ENCODE assay signal across 10 mouse cellular contexts in the genomic region with DNA sequence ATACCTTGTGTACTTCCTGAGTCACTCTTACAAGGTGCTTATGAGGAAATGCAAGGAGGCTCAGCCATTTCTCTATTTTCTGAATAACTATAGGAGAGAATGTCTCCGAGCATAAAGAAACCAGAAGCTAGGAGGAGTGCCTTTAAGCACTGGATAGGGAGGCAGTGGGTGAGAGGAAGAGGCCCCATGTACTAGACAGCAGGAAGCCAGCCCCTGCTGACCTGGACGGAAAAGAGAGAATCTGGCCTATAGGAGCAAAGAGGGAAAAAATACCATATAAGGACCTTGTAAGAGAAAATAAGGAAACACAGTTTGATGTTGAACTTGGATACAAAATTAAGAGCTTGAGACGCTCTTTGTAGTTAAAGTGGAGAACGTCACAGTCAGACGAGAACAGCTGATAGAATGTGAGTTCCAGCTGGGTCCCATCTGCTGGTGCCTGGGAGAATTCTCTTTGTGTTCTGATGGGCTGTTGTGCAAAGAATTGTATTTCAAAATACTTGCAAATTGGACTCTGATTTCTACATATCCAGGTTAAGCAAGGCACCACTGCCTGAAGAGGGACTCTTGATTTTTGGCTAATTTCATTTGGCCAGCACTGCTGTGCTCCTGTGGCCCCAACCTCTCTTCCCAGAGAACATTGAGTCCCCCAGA.
DNase-seq lines count a peak whose midpoint lies in the region; ATAC-seq lines count a peak whose summit lies in the region.
"Had no signal": no experiment of that assay in that cellular context is flagged by ENCODE, and none has a peak within 500 bp of the region (broad histone marks: within the 10 kb centered on the region; RNA-seq: fewer than 3 reads in every experiment).

No protein-coding gene starts in this region.

- no peak overlapping the region for H3K4me2 ChIP-seq in forebrain, embryonic 14.5 days (ENCODE audit: low read length)
- H3K4me2 ChIP-seq in forebrain, embryonic 13.5 days = no peak overlapping the region
- H3K4me2 ChIP-seq: stomach, embryonic 15.5 days had no signal

- H3K9ac ChIP-seq in forebrain, embryonic 14.5 days (ENCODE audit: low read length) = no peak overlapping the region
- H3K9ac ChIP-seq in forebrain, embryonic 13.5 days = no peak overlapping the region
- H3K9ac ChIP-seq: liver, embryonic 14.5 days; stomach, embryonic 15.5 days had no signal

- no peak overlapping the region for H3K27ac ChIP-seq in forebrain, embryonic 14.5 days (ENCODE audit: low read depth, low read length)
- H3K27ac ChIP-seq in forebrain, embryonic 13.5 days = no peak overlapping the region
- H3K27ac ChIP-seq: liver, embryonic 14.5 days; stomach, embryonic 15.5 days had no signal

- H3K4me3 ChIP-seq in forebrain, embryonic 14.5 days (ENCODE audit: low read depth, low read length) = no peak overlapping the region
- H3K4me3 ChIP-seq in forebrain, embryonic 13.5 days = no peak overlapping the region
- H3K4me3 ChIP-seq: stomach, embryonic 15.5 days had no signal

- no peaks in the 10 kb centered on the region for H3K36me3 ChIP-seq in forebrain, embryonic 14.5 days (ENCODE audit: control insufficient read depth, insufficient read depth, low read length)
- no peaks in the 10 kb centered on the region for H3K36me3 ChIP-seq in forebrain, embryonic 13.5 days (ENCODE audit: poor library complexity, severe bottlenecking)
- H3K36me3 ChIP-seq: stomach, embryonic 15.5 days had no signal

- peaks cover 2% of the 10 kb centered on the region for H3K4me1 ChIP-seq in forebrain, embryonic 14.5 days (ENCODE audit: control insufficient read depth, insufficient read depth, low read length)
- H3K4me1 ChIP-seq in forebrain, embryonic 13.5 days = no peaks in the 10 kb centered on the region
- H3K4me1 ChIP-seq: stomach, embryonic 15.5 days had no signal

- H3K27me3 ChIP-seq in forebrain, embryonic 14.5 days (replicated peaks; ENCODE audit: control insufficient read depth, insufficient read depth, low read length) = no peaks in the 10 kb centered on the region
- H3K27me3 ChIP-seq in forebrain, embryonic 13.5 days = no peaks in the 10 kb centered on the region
- H3K27me3 ChIP-seq: stomach, embryonic 15.5 days had no signal

- peak; percentile 48 for DNase-seq in forebrain, embryonic 14.5 days (ENCODE audit: low spot score)
- peak; percentile 43 to 45 for DNase-seq in kidney, postnatal 4 days
- no peak for DNase-seq in kidney, adult 8-10 months
- peak; percentile 74 for DNase-seq in layer of hippocampus, adult 11-12 months (ENCODE audit: low spot score)
- peak; percentile 63 for DNase-seq in lung, postnatal 25 days (ENCODE audit: low spot score)
- no peak for DNase-seq in adrenal gland, adult 18-20 months (ENCODE audit: low spot score in 2 of 2)
- DNase-seq in neural tube, embryonic 10.5 days (ENCODE audit: extremely low spot score, low spot score) = no peak

- 56% methylated on average over 5 of the region's 5 CpGs for WGBS in forebrain, embryonic 14.5 days
- WGBS in forebrain, embryonic 13.5 days = 58% methylated on average over 5 of the region's 5 CpGs

- ATAC-seq in forebrain, embryonic 14.5 days = no peak
- ATAC-seq in forebrain, embryonic 13.5 days = no peak

- H3K9me3 ChIP-seq in forebrain, embryonic 14.5 days (replicated peaks; ENCODE audit: control insufficient read depth, low read length) = no peaks in the 10 kb centered on the region
- H3K9me3 ChIP-seq in forebrain, embryonic 13.5 days (replicated peaks) = no peaks in the 10 kb centered on the region
- H3K9me3 ChIP-seq: stomach, embryonic 15.5 days had no signal

Comparison
In these comparisons a context has a peak if more than half of its experiments do, and no peak if none do; other contexts are left out.
1. DNase-seq: peak in forebrain, embryonic 14.5 days (single experiment), kidney, postnatal 4 days (2 of 2), layer of hippocampus, adult 11-12 months (single experiment) and lung, postnatal 25 days (single experiment); none in kidney, adult 8-10 months (0 of 2), adrenal gland, adult 18-20 months (0 of 2) and neural tube, embryonic 10.5 days (single experiment).